40 mouse cellular contexts compared by ENCODE assay signal in the genomic region with DNA sequence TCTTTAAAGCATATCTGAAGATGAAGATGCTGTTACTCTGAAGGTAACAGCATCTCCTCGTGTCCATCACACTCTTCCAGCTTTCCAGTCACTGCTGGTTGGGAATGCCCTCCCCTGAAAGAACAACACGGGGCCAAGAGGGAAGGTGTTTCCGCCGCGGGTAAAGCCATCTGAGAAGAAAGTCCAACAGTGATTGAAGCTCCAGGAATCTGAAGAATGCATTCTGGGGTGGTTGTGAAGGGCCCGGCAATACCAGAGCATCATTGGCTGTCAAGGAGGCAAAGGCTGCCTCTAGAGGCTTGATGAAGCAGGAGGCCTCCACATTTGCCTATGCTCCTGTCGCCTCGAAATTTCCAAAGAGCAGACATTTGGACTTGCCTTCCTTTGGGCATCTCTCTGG. TPM values are rescaled to one million over a fixed set of nuclear protein-coding genes. Genes with fewer than 3 reads are reported as not detected.
DNase-seq lines count a peak whose midpoint lies in the region; ATAC-seq and TF ChIP-seq lines count a peak whose summit lies in the region.
"Had no signal": no experiment of that assay in that cellular context is flagged by ENCODE, and none has a peak within 500 bp of the region (broad histone marks: within the 10 kb centered on the region; RNA-seq: fewer than 3 reads in every experiment).

No protein-coding gene starts in this region.

- peak; percentile 21 for DNase-seq in kidney, postnatal 10 days
- DNase-seq in ES-CJ7 (ENCODE audit: low read depth, low spot score) (peak; percentile 76), NIH3T3 (ENCODE audit: low read depth) (peak; percentile 30)
- DNase-seq in liver, postnatal 0 days, result no peak
- no peak for DNase-seq in heart, adult 18-20 months
- DNase-seq: adrenal gland, postnatal 25 days; cerebellum, adult 11-12 months; cerebellum, adult 9-11 months; embryo, embryonic 11 days; gastrocnemius, adult 2 months; gastrocnemius, postnatal 36 days; heart, postnatal 10 days; kidney, adult 9 months; liver; lung, postnatal 36 days; right cerebral cortex, adult 18-20 months; spleen, adult 18-20 months; thymus, adult 18-20 months; thymus, postnatal 36 days had no signal

- no peaks in the 10 kb centered on the region for H3K27me3 ChIP-seq in kidney, embryonic 15.5 days
- H3K27me3 ChIP-seq in liver, postnatal 0 days (ENCODE audit: insufficient read depth, low read length), result no peaks in the 10 kb centered on the region
- H3K27me3 ChIP-seq: embryonic facial prominence, embryonic 12.5 days; forebrain, embryonic 15.5 days; heart, embryonic 13.5 days; lung, embryonic 15.5 days had no signal

- TF ChIP-seq CTCF in liver, postnatal 0 days (IDR thresholded peaks at IDR 0.05; ENCODE audit: low read depth), result no peak

- WGBS in kidney, embryonic 15.5 days, result 72% methylated on average over 8 of the region's 8 CpGs
- 67% methylated on average over 8 of the region's 8 CpGs for WGBS in liver, postnatal 0 days (ENCODE audit: insufficient replicate concordance)

- H3K4me2 ChIP-seq in kidney, embryonic 15.5 days, result no peak overlapping the region
- no peak overlapping the region for H3K4me2 ChIP-seq in liver, postnatal 0 days (ENCODE audit: low read depth, low read length)
- H3K4me2 ChIP-seq: embryonic facial prominence, embryonic 12.5 days; forebrain, embryonic 15.5 days; heart, embryonic 13.5 days; lung, embryonic 15.5 days; midbrain, embryonic 11.5 days had no signal

- H3K36me3 ChIP-seq in kidney, embryonic 15.5 days, result peaks cover 48% of the 10 kb centered on the region
- peaks cover 26% of the 10 kb centered on the region for H3K36me3 ChIP-seq in liver, postnatal 0 days (replicated peaks; ENCODE audit: insufficient read depth, low read length)

- H3K9me3 ChIP-seq in kidney, embryonic 15.5 days (replicated peaks), result no peaks in the 10 kb centered on the region
- H3K9me3 ChIP-seq in liver, postnatal 0 days (ENCODE audit: low read length), result no peaks in the 10 kb centered on the region
- H3K9me3 ChIP-seq: embryonic facial prominence, embryonic 12.5 days; forebrain, embryonic 15.5 days; heart, embryonic 13.5 days; hindbrain, embryonic 10.5 days; lung, embryonic 15.5 days had no signal

- H3K27ac ChIP-seq in kidney, embryonic 15.5 days, result no peak overlapping the region
- no peak overlapping the region for H3K27ac ChIP-seq in liver, postnatal 0 days (ENCODE audit: low read depth)
- H3K27ac ChIP-seq: embryonic facial prominence, embryonic 12.5 days; forebrain, embryonic 15.5 days; gastrocnemius, adult 2 months; heart, embryonic 13.5 days; hindbrain, embryonic 10.5 days; liver, embryonic 14.5 days; lung, embryonic 15.5 days; stomach, postnatal 0 days had no signal

- H3K4me3 ChIP-seq in kidney, embryonic 15.5 days (replicated peaks), result no peak overlapping the region
- H3K4me3 ChIP-seq in liver, postnatal 0 days (ENCODE audit: low read depth, low read length), result no peak overlapping the region
- H3K4me3 ChIP-seq: embryonic facial prominence, embryonic 12.5 days; forebrain, embryonic 15.5 days; gastrocnemius, adult 2 months; heart, embryonic 13.5 days; hindbrain, embryonic 10.5 days; lung, embryonic 15.5 days had no signal

- H3K9ac ChIP-seq in kidney, embryonic 15.5 days, result no peak overlapping the region
- H3K9ac ChIP-seq in liver, postnatal 0 days (replicated peaks), result no peak overlapping the region
- H3K9ac ChIP-seq: embryonic facial prominence, embryonic 12.5 days; forebrain, embryonic 15.5 days; heart, embryonic 13.5 days; liver, embryonic 14.5 days; lung, embryonic 15.5 days had no signal

- H3K4me1 ChIP-seq in kidney, embryonic 15.5 days, result no peaks in the 10 kb centered on the region
- no peaks in the 10 kb centered on the region for H3K4me1 ChIP-seq in liver, postnatal 0 days (ENCODE audit: insufficient read depth)
- H3K4me1 ChIP-seq: embryonic facial prominence, embryonic 12.5 days; forebrain, embryonic 15.5 days; hindbrain, embryonic 10.5 days; lung, embryonic 15.5 days had no signal

- no peak for ATAC-seq in kidney, embryonic 15.5 days (replicated peaks; ENCODE audit: low FRiP score)
- ATAC-seq in liver, postnatal 0 days, result no peak
- ATAC-seq: forebrain, embryonic 15.5 days; hindbrain, embryonic 16.5 days; midbrain, embryonic 16.5 days had no signal

- no peak for TF ChIP-seq EP300 in liver, postnatal 0 days (IDR thresholded peaks at IDR 0.05; ENCODE audit: low read depth)

RNA-seq across cellular contexts. Expression of gene Efhd1, which starts 25.1 kb away (rescaled TPM):
- 5.7 and 5.8 TPM in 2 replicates for polyA plus RNA-seq in kidney, embryonic 15.5 days (2015; fragmentation: Nextera tagmentation; extraction: Ambion mirVana)
- polyA plus RNA-seq in liver, postnatal 0 days (2015; fragmentation: Nextera tagmentation; extraction: Ambion mirVana), result 0.24 and 0.26 TPM in 2 replicates
- 1 to 10 TPM; 4.4 to 4.8 TPM for total RNA-seq in heart, adult 18-20 months (2021)
- total RNA-seq: neutrophil, adult 5-6 weeks had no signal
- polyA plus RNA-seq: liver, embryonic 14.5 days had no signal

RNA-seq across cellular contexts. Expression of gene Eif4e2, which starts 25.3 kb away (rescaled TPM):
- 164 and 168 TPM in 2 replicates for polyA plus RNA-seq in kidney, embryonic 15.5 days (2015; fragmentation: Nextera tagmentation; extraction: Ambion mirVana)
- 84.7 and 91.7 TPM in 2 replicates for polyA plus RNA-seq in liver, postnatal 0 days (2015; fragmentation: Nextera tagmentation; extraction: Ambion mirVana)
- 10 to 100 TPM; 50.2 to 51.8 TPM for total RNA-seq in heart, adult 18-20 months (2021)

RNA-seq across cellular contexts. Expression of gene Chrng, which starts 34.6 kb away (rescaled TPM):
- 2.0 and 4.3 TPM in 2 replicates for polyA plus RNA-seq in kidney, embryonic 15.5 days (2015; fragmentation: Nextera tagmentation; extraction: Ambion mirVana)
- polyA plus RNA-seq in liver, postnatal 0 days (2015; fragmentation: Nextera tagmentation; extraction: Ambion mirVana), result 0.19 TPM in 1 of 2 replicates, not detected in the other
- total RNA-seq in heart, adult 18-20 months (2021), result not detected
- total RNA-seq: adrenal gland, adult 18-20 months; adrenal gland, postnatal 25 days; gastrocnemius, adult 2 months; heart, adult 8-10 months; heart, postnatal 10 days; layer of hippocampus, adult 18-20 months; layer of hippocampus, postnatal 10 days; left cerebral cortex, adult 18-20 months; left cerebral cortex, postnatal 14 days; megakaryocyte, adult 5-6 weeks; neutrophil, adult 5-6 weeks had no signal
- polyA plus RNA-seq: forebrain, embryonic 15.5 days; hindbrain, embryonic 16.5 days; intestine, embryonic 14.5 days; liver, embryonic 14.5 days; midbrain, embryonic 11.5 days; midbrain, embryonic 16.5 days had no signal

RNA-seq across cellular contexts. Expression of gene Chrnd, which starts 48.6 kb away (rescaled TPM):
- polyA plus RNA-seq in kidney, embryonic 15.5 days (2015; fragmentation: Nextera tagmentation; extraction: Ambion mirVana), result 1.1 and 1.6 TPM in 2 replicates
- polyA plus RNA-seq in liver, postnatal 0 days (2015; fragmentation: Nextera tagmentation; extraction: Ambion mirVana), result 0.04 TPM in 1 of 2 replicates, not detected in the other
- not detected for total RNA-seq in heart, adult 18-20 months (2021)
- total RNA-seq: adrenal gland, adult 18-20 months; adrenal gland, postnatal 25 days; heart, adult 8-10 months; heart, postnatal 10 days; layer of hippocampus, adult 18-20 months; layer of hippocampus, postnatal 10 days; left cerebral cortex, adult 18-20 months; left cerebral cortex, postnatal 14 days; megakaryocyte, adult 5-6 weeks; neutrophil, adult 5-6 weeks had no signal
- polyA plus RNA-seq: forebrain, embryonic 15.5 days; heart, embryonic 13.5 days; hindbrain, embryonic 10.5 days; hindbrain, embryonic 16.5 days; intestine, embryonic 14.5 days; liver, embryonic 14.5 days; midbrain, embryonic 11.5 days; midbrain, embryonic 16.5 days had no signal

RNA-seq across cellular contexts. Expression of gene Prss56, which starts 55.9 kb away (rescaled TPM):
- 0.09 TPM in 1 of 2 replicates, not detected in the other for polyA plus RNA-seq in kidney, embryonic 15.5 days (2015; fragmentation: Nextera tagmentation; extraction: Ambion mirVana)
- not detected in 2 replicates for polyA plus RNA-seq in liver, postnatal 0 days (2015; fragmentation: Nextera tagmentation; extraction: Ambion mirVana)
- not detected for total RNA-seq in heart, adult 18-20 months (2021)
- total RNA-seq: adrenal gland, adult 18-20 months; adrenal gland, postnatal 25 days; gastrocnemius, adult 2 months; gastrocnemius, postnatal 36 days; heart, adult 8-10 months; heart, postnatal 10 days; megakaryocyte, adult 5-6 weeks; neutrophil, adult 5-6 weeks had no signal
- polyA plus RNA-seq: intestine, embryonic 14.5 days; limb, embryonic 11.5 days; liver, embryonic 14.5 days; lung, embryonic 15.5 days; midbrain, embryonic 11.5 days; midbrain, embryonic 16.5 days; stomach, postnatal 0 days had no signal

Comparison
In these comparisons a context has a peak if more than half of its experiments do, and no peak if none do; other contexts are left out.
1. DNase-seq: peak in kidney, postnatal 10 days (single experiment), ES-CJ7 (single experiment) and NIH3T3 (single experiment); none in liver, postnatal 0 days (single experiment) and heart, adult 18-20 months (0 of 2).